Mouse (Mus musculus): ENCODE data around the gene Srrm1. TPM values are rescaled to one million over a fixed set of nuclear protein-coding genes. Genes with fewer than 3 reads are reported as not detected.

The Srrm1 gene
- 134 and 152 TPM in 2 replicates for polyA plus RNA-seq (2015; fragmentation: Nextera tagmentation; extraction: Ambion mirVana)

- ATAC-seq (replicated peaks; ENCODE audit: insufficient number of reproducible peaks, insufficient read depth, low FRiP score, low read depth) = peak; percentile 94
- Histone ChIP-seq H3K9ac (peak within 1 kb of the TSS; percentile 97), H3K4me3 (peak within 1 kb of the TSS; percentile 72), H3K9me3 (replicated peaks) (no peaks in the 10 kb centered on the region), H3K27me3 (no peaks in the 10 kb centered on the region), H3K36me3 (peaks cover 7% of the 10 kb centered on the region; the same call in 1 of the 2 replicates), H3K4me1 (replicated peaks) (peaks cover 20% of the 10 kb centered on the region), H3K4me2 (peak within 1 kb of the TSS; percentile 78), H3K27ac (peak within 1 kb of the TSS; percentile 97)
- WGBS = under 1% methylated on average over 69 of the region's 69 CpGs
These were observed at the start of gene Srrm1 for GRCm38 (mm10) chr4:135353066-135353793. TSS of gene Srrm1 (minus strand) at chr4:135353321.

- Histone ChIP-seq H3K4me1 (replicated peaks) (peaks cover 10% of the 10 kb centered on the region), H3K36me3 (no peaks in the 10 kb centered on the region), H3K9me3 (replicated peaks) (no peaks in the 10 kb centered on the region), H3K4me2 (no peak overlapping the region), H3K27me3 (peaks cover 34% of the 10 kb centered on the region), H3K4me3 (no peak overlapping the region), H3K9ac (no peak overlapping the region), H3K27ac (no peak overlapping the region)
- ATAC-seq (replicated peaks; ENCODE audit: insufficient number of reproducible peaks, insufficient read depth, low FRiP score, low read depth) = no peak
- WGBS = 35% methylated on average over 7 of the region's 7 CpGs
These were observed 48.8 kb upstream of the Srrm1 start for GRCm38 (mm10) chr4:135401881-135402280.

GRCm38 (mm10) chr4:135397991-135398390, 44.9 kb upstream of the Srrm1 start, which contains the start of gene Ncmap:
TSS of gene Ncmap (minus strand) at chr4:135398227.
- no peak for ATAC-seq (replicated peaks; ENCODE audit: insufficient number of reproducible peaks, insufficient read depth, low FRiP score, low read depth)
- Histone ChIP-seq H3K4me3 (peak within 1 kb of the TSS; percentile 48), H3K9ac (peak within 1 kb of the TSS; percentile 34; the same call in 1 of the 2 replicates), H3K4me1 (replicated peaks) (peaks cover 10% of the 10 kb centered on the region), H3K9me3 (replicated peaks) (no peaks in the 10 kb centered on the region), H3K27me3 (peaks cover 47% of the 10 kb centered on the region), H3K36me3 (no peaks in the 10 kb centered on the region), H3K27ac (no peak within 1 kb of the TSS), H3K4me2 (peak within 1 kb of the TSS; percentile 86)
- 1% methylated on average over 29 of the region's 29 CpGs for WGBS

GRCm38 (mm10) chr4:135397551-135397950, 44.4 kb upstream of the Srrm1 start:
- ATAC-seq (replicated peaks; ENCODE audit: insufficient number of reproducible peaks, insufficient read depth, low FRiP score, low read depth) = no peak
- Histone ChIP-seq H3K4me1 (replicated peaks) (peaks cover 10% of the 10 kb centered on the region), H3K9ac (peak overlapping the region; percentile 34; the same call in 1 of the 2 replicates), H3K27me3 (peaks cover 47% of the 10 kb centered on the region), H3K4me2 (peak overlapping the region; percentile 86), H3K27ac (no peak overlapping the region), H3K9me3 (replicated peaks) (no peaks in the 10 kb centered on the region), H3K36me3 (no peaks in the 10 kb centered on the region), H3K4me3 (peak overlapping the region; percentile 48)
- 6% methylated on average over 16 of the region's 16 CpGs for WGBS

GRCm38 (mm10) chr4:135396303-135396702, 43.2 kb upstream of the Srrm1 start:
- Histone ChIP-seq H3K27ac (no peak overlapping the region), H3K9ac (no peak overlapping the region), H3K4me3 (no peak overlapping the region), H3K4me2 (no peak overlapping the region), H3K27me3 (peaks cover 47% of the 10 kb centered on the region), H3K9me3 (replicated peaks) (no peaks in the 10 kb centered on the region), H3K36me3 (no peaks in the 10 kb centered on the region), H3K4me1 (replicated peaks) (peaks cover 10% of the 10 kb centered on the region)
- ATAC-seq (replicated peaks; ENCODE audit: insufficient number of reproducible peaks, insufficient read depth, low FRiP score, low read depth) = no peak
- 86% methylated on average over 5 of the region's 5 CpGs for WGBS

- no peaks in the 10 kb centered on the region for H3K9me3 ChIP-seq (replicated peaks)
- no peaks in the 10 kb centered on the region for H3K36me3 ChIP-seq
- ATAC-seq (replicated peaks; ENCODE audit: insufficient number of reproducible peaks, insufficient read depth, low FRiP score, low read depth) = no peak
- H3K27me3 ChIP-seq = peaks cover 43% of the 10 kb centered on the region
- H3K4me1 ChIP-seq (replicated peaks) = peaks cover 10% of the 10 kb centered on the region
- H3K9ac ChIP-seq = no peak overlapping the region
- 81% methylated on average over 4 of the region's 4 CpGs for WGBS
- H3K27ac ChIP-seq = no peak overlapping the region
- H3K4me2 ChIP-seq = no peak overlapping the region
- H3K4me3 ChIP-seq = no peak overlapping the region
These were observed 42.3 kb upstream of the Srrm1 start for GRCm38 (mm10) chr4:135395375-135395774.

- H3K4me1 ChIP-seq (replicated peaks) = peaks cover 10% of the 10 kb centered on the region
- H3K4me3 ChIP-seq = no peak overlapping the region
- H3K9ac ChIP-seq = no peak overlapping the region
- 80% methylated on average over 7 of the region's 7 CpGs for WGBS
- no peaks in the 10 kb centered on the region for H3K9me3 ChIP-seq (replicated peaks)
- no peak overlapping the region for H3K27ac ChIP-seq
- ATAC-seq (replicated peaks; ENCODE audit: insufficient number of reproducible peaks, insufficient read depth, low FRiP score, low read depth) = no peak
- peaks cover 41% of the 10 kb centered on the region for H3K27me3 ChIP-seq
- H3K4me2 ChIP-seq = no peak overlapping the region
- no peaks in the 10 kb centered on the region for H3K36me3 ChIP-seq
These were observed 41.5 kb upstream of the Srrm1 start for GRCm38 (mm10) chr4:135394666-135395065.

GRCm38 (mm10) chr4:135393381-135393780, 40.3 kb upstream of the Srrm1 start:
- no peak overlapping the region for H3K4me3 ChIP-seq
- 67% methylated on average over 6 of the region's 6 CpGs for WGBS

GRCm38 (mm10) chr4:135392801-135393200, 39.7 kb upstream of the Srrm1 start:
- Histone ChIP-seq H3K27me3 (peaks cover 22% of the 10 kb centered on the region), H3K4me2 (no peak overlapping the region), H3K4me1 (replicated peaks) (peaks cover 3% of the 10 kb centered on the region), H3K36me3 (no peaks in the 10 kb centered on the region), H3K4me3 (no peak overlapping the region), H3K27ac (no peak overlapping the region), H3K9me3 (replicated peaks) (no peaks in the 10 kb centered on the region), H3K9ac (no peak overlapping the region)
- ATAC-seq (replicated peaks; ENCODE audit: insufficient number of reproducible peaks, insufficient read depth, low FRiP score, low read depth) = no peak
- WGBS = 79% methylated on average over 3 of the region's 3 CpGs

More at GRCm38 (mm10) chr4:135393381-135393780, 40.3 kb upstream of the Srrm1 start:
- H3K9me3 ChIP-seq (replicated peaks) = no peaks in the 10 kb centered on the region
- H3K9ac ChIP-seq = no peak overlapping the region
- peaks cover 28% of the 10 kb centered on the region for H3K27me3 ChIP-seq
- no peak overlapping the region for H3K4me2 ChIP-seq
- ATAC-seq (replicated peaks; ENCODE audit: insufficient number of reproducible peaks, insufficient read depth, low FRiP score, low read depth) = no peak
- H3K27ac ChIP-seq = no peak overlapping the region
- H3K36me3 ChIP-seq = no peaks in the 10 kb centered on the region
- H3K4me1 ChIP-seq (replicated peaks) = peaks cover 9% of the 10 kb centered on the region

GRCm38 (mm10) chr4:135391014-135391413, 37.9 kb upstream of the Srrm1 start:
- Histone ChIP-seq H3K4me3 (no peak overlapping the region), H3K27me3 (peaks cover 4% of the 10 kb centered on the region; the same call in 1 of the 2 replicates), H3K9ac (no peak overlapping the region), H3K4me2 (no peak overlapping the region), H3K36me3 (no peaks in the 10 kb centered on the region), H3K4me1 (replicated peaks) (no peaks in the 10 kb centered on the region), H3K27ac (no peak overlapping the region), H3K9me3 (replicated peaks) (no peaks in the 10 kb centered on the region)
- WGBS = 63% methylated on average over 6 of the region's 6 CpGs
- ATAC-seq (replicated peaks; ENCODE audit: insufficient number of reproducible peaks, insufficient read depth, low FRiP score, low read depth) = no peak

- H3K4me3 ChIP-seq = no peak overlapping the region
- no peaks in the 10 kb centered on the region for H3K9me3 ChIP-seq (replicated peaks)
- 0 out of 2 replicates have a peak, but pooled peaks cover 5% of the 10 kb centered on the region for H3K27me3 ChIP-seq
- no peak for ATAC-seq (replicated peaks; ENCODE audit: insufficient number of reproducible peaks, insufficient read depth, low FRiP score, low read depth)
- no peak overlapping the region for H3K9ac ChIP-seq
- H3K27ac ChIP-seq = no peak overlapping the region
- H3K36me3 ChIP-seq = no peaks in the 10 kb centered on the region
- peak overlapping the region; percentile 17; the same call in 1 of the 2 replicates for H3K4me2 ChIP-seq
- H3K4me1 ChIP-seq (replicated peaks) = 0 out of 2 replicates have a peak, but pooled peaks cover 6% of the 10 kb centered on the region
- WGBS = 41% methylated on average over 10 of the region's 10 CpGs
These were observed 32.5 kb upstream of the Srrm1 start for GRCm38 (mm10) chr4:135385614-135386013.

Measured in heart, embryonic 15.5 days (tissue).